11 mouse cellular contexts compared by ENCODE assay signal in the genomic region with DNA sequence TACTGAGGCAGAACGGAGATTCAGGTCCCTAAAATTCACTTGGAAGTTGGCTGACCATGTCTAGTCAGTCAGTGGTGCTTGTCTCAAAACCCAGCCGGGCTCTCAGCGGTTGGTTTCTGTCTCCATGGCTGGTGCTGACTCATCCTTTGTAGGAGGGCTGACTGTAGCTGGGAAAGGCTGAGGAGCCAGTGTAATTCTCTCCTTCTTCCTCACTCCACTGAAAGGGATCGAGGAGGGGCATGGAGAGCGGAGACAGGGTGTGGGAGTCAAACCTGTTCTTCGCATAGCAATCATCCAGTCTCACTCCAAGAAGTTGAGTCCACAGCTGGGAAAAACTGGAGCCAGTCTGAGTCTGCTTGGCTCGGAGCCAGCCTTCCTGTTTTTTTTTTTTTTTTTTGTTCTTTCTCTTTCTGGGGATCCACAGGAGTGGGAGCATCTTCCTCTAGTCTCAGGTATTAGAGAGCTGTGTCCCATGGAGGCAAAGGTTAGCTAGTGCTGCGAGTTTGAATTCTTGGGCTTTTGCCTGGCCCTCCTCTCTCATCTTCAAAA.
DNase-seq lines count a peak whose midpoint lies in the region; ATAC-seq and TF ChIP-seq lines count a peak whose summit lies in the region.
"Had no signal": no experiment of that assay in that cellular context is flagged by ENCODE, and none has a peak within 500 bp of the region (broad histone marks: within the 10 kb centered on the region; RNA-seq: fewer than 3 reads in every experiment).

No protein-coding gene starts in this region.

- H3K27ac ChIP-seq in lung, postnatal 0 days (ENCODE audit: low read length) = no peak overlapping the region
- H3K27ac ChIP-seq: forebrain, embryonic 15.5 days; liver, embryonic 14.5 days had no signal

- H3K27me3 ChIP-seq in lung, postnatal 0 days (replicated peaks; ENCODE audit: insufficient read depth, low read length) = 0 out of 2 replicates have a peak, but pooled peaks cover 3% of the 10 kb centered on the region
- H3K27me3 ChIP-seq in myocyte (ENCODE audit: control insufficient read depth, insufficient read depth, insufficient read length) = no peaks in the 10 kb centered on the region
- H3K27me3 ChIP-seq: forebrain, embryonic 15.5 days had no signal

- no peak for ATAC-seq in lung, postnatal 0 days
- no peak for ATAC-seq in megakaryocyte progenitor cell, adult 5-6 weeks (replicated peaks; ENCODE audit: poor library complexity)
- ATAC-seq: forebrain, embryonic 15.5 days had no signal

- no peaks in the 10 kb centered on the region for H3K79me2 ChIP-seq in myocyte (ENCODE audit: control insufficient read depth, insufficient read depth)

- no peak overlapping the region for H3K4me2 ChIP-seq in lung, postnatal 0 days (replicated peaks; ENCODE audit: low read depth, low read length)
- H3K4me2 ChIP-seq in myocyte (ENCODE audit: low read depth) = peak overlapping the region; percentile 77
- H3K4me2 ChIP-seq: forebrain, embryonic 15.5 days had no signal

- TF ChIP-seq POLR2A in myocyte (IDR thresholded peaks at IDR 0.05; ENCODE audit: insufficient read length, low read depth) = peak; percentile 19

- H3K4me1 ChIP-seq in lung, postnatal 0 days (ENCODE audit: insufficient read depth, low read depth, low read length) = no peaks in the 10 kb centered on the region

- H3K9ac ChIP-seq in lung, postnatal 0 days (replicated peaks; ENCODE audit: low read depth) = no peak overlapping the region
- H3K9ac ChIP-seq: forebrain, embryonic 15.5 days; liver, embryonic 14.5 days had no signal

- H3K36me3 ChIP-seq in lung, postnatal 0 days (ENCODE audit: insufficient read depth, low read length) = no peaks in the 10 kb centered on the region
- no peaks in the 10 kb centered on the region for H3K36me3 ChIP-seq in myocyte (ENCODE audit: control insufficient read depth, insufficient read depth)
- H3K36me3 ChIP-seq: forebrain, embryonic 15.5 days had no signal

- no peak overlapping the region for H3ac ChIP-seq in myocyte (ENCODE audit: control insufficient read depth, insufficient read length)

- 53% methylated on average over 8 of the region's 8 CpGs for WGBS in lung, postnatal 0 days

- no peak overlapping the region for H3K4me3 ChIP-seq in lung, postnatal 0 days (ENCODE audit: low read depth, low read length)
- H3K4me3 ChIP-seq in myocyte = no peak overlapping the region
- H3K4me3 ChIP-seq: forebrain, embryonic 15.5 days had no signal

- TF ChIP-seq CTCF in lung, postnatal 0 days (IDR thresholded peaks at IDR 0.05) = no peak

- H3K9me3 ChIP-seq in lung, postnatal 0 days (ENCODE audit: low read length) = no peaks in the 10 kb centered on the region
- H3K9me3 ChIP-seq: forebrain, embryonic 15.5 days had no signal

- DNase-seq in lung, postnatal 0 days (ENCODE audit: low spot score) = peak; percentile 40
- DNase-seq in lung, adult 18-20 months = no peak
- DNase-seq in Muller cell, postnatal 12 days (ENCODE audit: inconsistent ontology term) = peak; percentile 70
- DNase-seq in adrenal gland, postnatal 10 days = peak; percentile 45
- DNase-seq in thymus, postnatal 4 days = no peak
- DNase-seq in heart, adult 8-10 months (ENCODE audit: low spot score) = no peak
- DNase-seq: kidney, adult 9 months had no signal

- no peak for TF ChIP-seq EP300 in lung, postnatal 0 days (IDR thresholded peaks at IDR 0.05)

TF ChIP-seq in myocyte, 11 proteins besides CTCF, POLR2A, EP300 and RAD21:
- TF ChIP-seq TCF12 (IDR thresholded peaks at IDR 0.05; ENCODE audit: insufficient read depth, poor library complexity, severe bottlenecking) (no peak), SRF (IDR thresholded peaks at IDR 0.05; ENCODE audit: control insufficient read depth, insufficient read length, low read depth) (no peak), MAX (IDR thresholded peaks at IDR 0.05; ENCODE audit: low read depth) (no peak), POLR2AphosphoS2 (IDR thresholded peaks at IDR 0.05; ENCODE audit: insufficient read length, low read depth) (no peak), USF1 (IDR thresholded peaks at IDR 0.05; ENCODE audit: low read depth) (no peak), CEBPB (IDR thresholded peaks at IDR 0.05; ENCODE audit: insufficient read depth, poor library complexity, severe bottlenecking) (no peak), TCF3 (IDR thresholded peaks at IDR 0.05; ENCODE audit: insufficient read length, low read depth) (no peak), MYOD1 (IDR thresholded peaks at IDR 0.05; ENCODE audit: control insufficient read depth in 1 of 3, insufficient read length in 2 of 3, low read depth in 2 of 3) (no peak), REST (IDR thresholded peaks at IDR 0.05; ENCODE audit: insufficient read depth, insufficient read length) (no peak), MYOG (IDR thresholded peaks at IDR 0.05; ENCODE audit: control insufficient read depth in 1 of 3, insufficient read depth in 1 of 3, insufficient read length in 2 of 3, low read depth in 2 of 3) (no peak), E2F4 (IDR thresholded peaks at IDR 0.05; ENCODE audit: insufficient read depth) (no peak)

Comparison
In these comparisons a context has a peak if more than half of its experiments do, and no peak if none do; other contexts are left out.
1. DNase-seq: peak in lung, postnatal 0 days (single experiment), Muller cell, postnatal 12 days (single experiment) and adrenal gland, postnatal 10 days (single experiment); none in lung, adult 18-20 months (0 of 2), thymus, postnatal 4 days (single experiment) and heart, adult 8-10 months (single experiment).